Mouse (Mus musculus): ENCODE measurements around the gene Cmc1.

DNA sequence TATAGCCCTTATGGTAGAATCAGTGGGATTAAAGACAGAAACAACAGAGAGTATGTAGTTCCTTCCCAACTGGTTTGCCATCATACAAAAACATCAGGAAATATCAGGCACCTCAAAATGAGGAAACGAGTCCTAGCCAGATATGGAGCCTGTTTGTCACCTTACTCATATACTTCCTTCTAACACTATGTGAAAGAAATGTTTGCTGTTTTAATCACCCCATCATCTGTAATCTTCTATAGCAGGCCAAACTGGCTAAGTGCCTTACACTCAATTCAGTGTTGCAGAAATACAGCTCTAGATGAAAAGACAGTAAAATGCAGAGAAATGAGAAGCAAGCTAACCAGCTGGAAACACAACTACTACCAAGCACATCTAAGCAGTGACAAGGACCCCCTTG is 119.7 kb downstream of the Cmc1 start:
- TF ChIP-seq CTCF (IDR thresholded peaks at IDR 0.05; ENCODE audit: low read depth) = no peak
- no peak for TF ChIP-seq EP300 (optimal IDR thresholded peaks at IDR 0.05)

Data from stomach, postnatal 0 days (tissue).